Mouse (Mus musculus) CH12.LX (cell line): ENCODE measurements around the gene Ccdc142. TPM values are rescaled to one million over a fixed set of nuclear protein-coding genes. Genes with fewer than 3 reads are reported as not detected.

ENCODE experiments used
- DNase-seq: peaks from one replicate; pipeline ENCODE4 v3.0.0-alpha.2; 2013; ENCODE audit errors: extremely low read depth
- H3K27ac ChIP-seq: 2 replicates; pipeline ENCODE4 v1.5.1; 2012; ENCODE audit warnings: low read depth, mild to moderate bottlenecking, control low read depth, moderate library complexity; ENCODE audit not compliant: insufficient read depth
- H3K27me3 ChIP-seq: replicated peaks from 2 replicates; pipeline ENCODE3; 2012; ENCODE audit warnings: inconsistent platforms
- H3K36me3 ChIP-seq, 2 experiments: replicated peaks in 1 of 2; 2 replicates each; pipeline versions ENCODE3 to v1.6.1; 2012; ENCODE audit warnings: inconsistent platforms in 1 of 2, low read length in 1 of 2, mild to moderate bottlenecking in 1 of 2, mixed read lengths in 1 of 2, moderate library complexity in 1 of 2; ENCODE audit not compliant: control insufficient read depth in 1 of 2, insufficient read depth in 1 of 2
- H3K4me1 ChIP-seq, 2 experiments: 2 replicates each; pipeline ENCODE4 v1.6.1; 2012; ENCODE audit warnings: inconsistent platforms in 1 of 2, moderate library complexity in 1 of 2; ENCODE audit not compliant: insufficient read depth in 2 of 2, control insufficient read depth in 1 of 2
- H3K4me2 ChIP-seq: 2 replicates; pipeline ENCODE4 v1.6.1; 2012; ENCODE audit warnings: low read depth, mild to moderate bottlenecking, control low read depth; ENCODE audit not compliant: poor library complexity, insufficient read depth, severe bottlenecking
- H3K4me3 ChIP-seq, 3 experiments: fragments of 150-350 bp in 1 of 3; sonication (generic) in 1 of 3; replicated peaks in 1 of 3; 2 replicates each; pipeline versions ENCODE3 to v1.5.1; 2011 to 2012; ENCODE audit warnings: low read depth in 2 of 3, low read length in 2 of 3, mild to moderate bottlenecking in 2 of 3, moderate library complexity in 2 of 3, control low read depth in 1 of 3, improper control_type of control experiment in 1 of 3, inconsistent platforms in 1 of 3, mixed read lengths in 1 of 3; ENCODE audit not compliant: poor library complexity in 1 of 3
- H3K79me2 ChIP-seq: replicated peaks from 2 replicates; pipeline ENCODE4 v1.6.1; 2012; ENCODE audit warnings: mild to moderate bottlenecking, moderate library complexity; ENCODE audit not compliant: control insufficient read depth, poor library complexity, insufficient read depth, severe bottlenecking; ENCODE audit errors: extremely low read depth
- H3K9ac ChIP-seq: 2 replicates; pipeline ENCODE4 v1.6.1; 2012; ENCODE audit warnings: low read depth, mild to moderate bottlenecking, control low read depth, moderate library complexity; ENCODE audit not compliant: insufficient read depth
- H3K9me3 ChIP-seq: replicated peaks from 2 replicates; pipeline ENCODE3; 2012; ENCODE audit warnings: low read length, inconsistent platforms, mixed read lengths
- BHLHE40 ChIP-seq: IDR thresholded peaks from 2 replicates; pipeline ENCODE4 v1.6.1; 2011; ENCODE audit warnings: mild to moderate bottlenecking, low read depth, low read length, improper control_type of control experiment
- CHD2 ChIP-seq: IDR thresholded peaks from 2 replicates; pipeline ENCODE4 v1.6.1; 2011; ENCODE audit warnings: low read length, improper control_type of control experiment
- CTCF ChIP-seq, 2 experiments: IDR thresholded peaks in 1 of 2; conservative IDR thresholded peaks in 1 of 2; 2 replicates each; pipeline ENCODE4 v1.5.1; 2011 to 2012; ENCODE audit warnings: low read depth in 2 of 2, low read length in 2 of 2, improper control_type of control experiment in 1 of 2, inconsistent platforms in 1 of 2, mild to moderate bottlenecking in 1 of 2, moderate library complexity in 1 of 2
- E2F4 ChIP-seq: IDR thresholded peaks from 2 replicates; pipeline ENCODE4 v1.6.1; 2011; ENCODE audit warnings: low read depth, low read length, improper control_type of control experiment; ENCODE audit not compliant: insufficient replicate concordance
- ELF1 ChIP-seq: IDR thresholded peaks from 2 replicates; pipeline ENCODE4 v1.6.1; 2014; ENCODE audit warnings: low read depth, mild to moderate bottlenecking, inconsistent platforms, low read length, improper control_type of control experiment
- HCFC1 ChIP-seq: IDR thresholded peaks from 2 replicates; pipeline ENCODE4 v1.6.1; 2012; ENCODE audit warnings: low read depth, mild to moderate bottlenecking, inconsistent platforms, low read length, improper control_type of control experiment
- JUND ChIP-seq: conservative IDR thresholded peaks from 2 replicates; pipeline ENCODE4 v1.6.1; 2011; ENCODE audit warnings: low read depth, low read length, improper control_type of control experiment
- KAT2A ChIP-seq: IDR thresholded peaks from 2 replicates; pipeline ENCODE4 v1.6.1; 2012; ENCODE audit warnings: low read length, improper control_type of control experiment, inconsistent platforms; ENCODE audit not compliant: insufficient replicate concordance
- MAFK ChIP-seq: IDR thresholded peaks from 2 replicates; pipeline ENCODE4 v1.6.1; 2011; ENCODE audit warnings: low read length, improper control_type of control experiment; ENCODE audit not compliant: insufficient replicate concordance
- MAZ ChIP-seq: IDR thresholded peaks from 2 replicates; pipeline ENCODE4 v1.6.1; 2012; ENCODE audit warnings: low read depth, mild to moderate bottlenecking, inconsistent platforms, low read length, improper control_type of control experiment, moderate library complexity
- MEF2A ChIP-seq: IDR thresholded peaks from 2 replicates; pipeline ENCODE4 v1.6.1; 2014; ENCODE audit warnings: low read depth, mild to moderate bottlenecking, inconsistent platforms, low read length, improper control_type of control experiment, borderline replicate concordance
- MXI1 ChIP-seq: IDR thresholded peaks from 2 replicates; pipeline ENCODE4 v1.6.1; 2011; ENCODE audit warnings: mild to moderate bottlenecking, low read depth, low read length, improper control_type of control experiment
- NELFE ChIP-seq: IDR thresholded peaks from 2 replicates; pipeline ENCODE4 v1.6.1; 2011; ENCODE audit warnings: low read depth, low read length, improper control_type of control experiment
- PAX5 ChIP-seq: IDR thresholded peaks from 2 replicates; pipeline ENCODE4 v1.6.1; 2012; ENCODE audit warnings: low read length, inconsistent platforms, mixed read lengths
- POLR2A ChIP-seq: IDR thresholded peaks from 2 replicates; pipeline ENCODE4 v1.6.1; 2011; ENCODE audit warnings: low read depth, mild to moderate bottlenecking, improper control_type of control experiment, low read length
- POLR2AphosphoS2 ChIP-seq: IDR thresholded peaks from 2 replicates; pipeline ENCODE4 v1.6.1; 2011; ENCODE audit warnings: low read depth, low read length, improper control_type of control experiment
- RAD21 ChIP-seq: IDR thresholded peaks from 2 replicates; pipeline ENCODE4 v1.6.1; 2011; ENCODE audit warnings: low read depth, mild to moderate bottlenecking, low read length, improper control_type of control experiment, moderate library complexity
- SIN3A ChIP-seq: IDR thresholded peaks from 2 replicates; pipeline ENCODE4 v1.6.1; 2012; ENCODE audit warnings: low read length, improper control_type of control experiment, inconsistent platforms
- SMC3 ChIP-seq: IDR thresholded peaks from 2 replicates; pipeline ENCODE4 v1.6.1; 2011; ENCODE audit warnings: low read depth, low read length, improper control_type of control experiment
- TBP ChIP-seq: conservative IDR thresholded peaks from 2 replicates; pipeline ENCODE4 v1.6.1; 2011; ENCODE audit warnings: low read depth, low read length, improper control_type of control experiment
- TCF12 ChIP-seq: IDR thresholded peaks from 2 replicates; pipeline ENCODE4 v1.6.1; 2014; ENCODE audit warnings: low read depth, mild to moderate bottlenecking, inconsistent platforms, low read length, improper control_type of control experiment
- USF1 ChIP-seq: IDR thresholded peaks from 2 replicates; pipeline ENCODE4 v1.6.1; 2014; ENCODE audit warnings: low read depth, mild to moderate bottlenecking, inconsistent platforms, low read length, improper control_type of control experiment
- ZNF384 ChIP-seq: IDR thresholded peaks from 2 replicates; pipeline ENCODE4 v1.6.1; 2012; ENCODE audit warnings: low read depth, low read length, improper control_type of control experiment, inconsistent platforms
- dilution Hi-C: fragments of 300-500 bp; cut with MboI; formaldehyde crosslinking; loops from 2 replicates; pipeline ENCODE4 v1.14.3; 2020; ENCODE audit warnings: low sequenced_read_pairs; ENCODE audit not compliant: extremely low pct_unique_long_range_greater_than_20kb, extremely low pct_ligation_motif_present
- in situ Hi-C: fragments of 300-500 bp; cut with MboI; formaldehyde crosslinking; loops from 3 replicates; pipeline ENCODE4 v1.14.3; 2019; ENCODE audit warnings: low sequenced_read_pairs, low pct_ligation_motif_present, low pct_unique_long_range_greater_than_20kb, mixed read lengths
- polyA plus RNA-seq: library from polyadenylated mRNA; unstranded; fragments of >175 nt; gene quantifications from 2 replicates; pipeline ENCODE4 v1.2.1, GENCODE M21; 2012; ENCODE audit warnings: low read depth; ENCODE audit not compliant: insufficient read length
- total RNA-seq, 2 experiments: library from RNA; depleted of rRNA; stranded (reverse); fragments of 300-350 nt in 1 of 2; fragments of >200 nt in 1 of 2; gene quantifications; 2 replicates each; pipeline ENCODE4 v1.2.3; 2012 to 2014

The Ccdc142 gene
- total and polyA plus RNA-seq, 3 experiments: 0.38 to 3.1 (median 1.7) TPM

- Histone ChIP-seq H3K36me3 (peaks cover 12 to 24% of the 10 kb centered on the region in 2 experiments), H3K4me3 (no peak overlapping the region), H3K79me2 (no peaks in the 10 kb centered on the region), H3K4me2 (no peak overlapping the region), H3K27ac (no peak overlapping the region), H3K9me3 (no peaks in the 10 kb centered on the region), H3K4me1 (peaks cover 15 to 29% of the 10 kb centered on the region in 2 experiments), H3K9ac (no peak overlapping the region), H3K27me3 (no peaks in the 10 kb centered on the region)
- dilution Hi-C loops: no loop called here
- TF ChIP-seq CHD2: no peak
- TF ChIP-seq HCFC1: no peak
- no peak for TF ChIP-seq NELFE
- no peak for TF ChIP-seq TBP
- no peak for TF ChIP-seq PAX5
- no peak for TF ChIP-seq JUND
- in situ Hi-C loops: no loop called here
- no peak for DNase-seq
Measured at GRCm38 (mm10) chr6:83153485-83153884, 52.1 kb downstream of the Ccdc142 start.

DNA sequence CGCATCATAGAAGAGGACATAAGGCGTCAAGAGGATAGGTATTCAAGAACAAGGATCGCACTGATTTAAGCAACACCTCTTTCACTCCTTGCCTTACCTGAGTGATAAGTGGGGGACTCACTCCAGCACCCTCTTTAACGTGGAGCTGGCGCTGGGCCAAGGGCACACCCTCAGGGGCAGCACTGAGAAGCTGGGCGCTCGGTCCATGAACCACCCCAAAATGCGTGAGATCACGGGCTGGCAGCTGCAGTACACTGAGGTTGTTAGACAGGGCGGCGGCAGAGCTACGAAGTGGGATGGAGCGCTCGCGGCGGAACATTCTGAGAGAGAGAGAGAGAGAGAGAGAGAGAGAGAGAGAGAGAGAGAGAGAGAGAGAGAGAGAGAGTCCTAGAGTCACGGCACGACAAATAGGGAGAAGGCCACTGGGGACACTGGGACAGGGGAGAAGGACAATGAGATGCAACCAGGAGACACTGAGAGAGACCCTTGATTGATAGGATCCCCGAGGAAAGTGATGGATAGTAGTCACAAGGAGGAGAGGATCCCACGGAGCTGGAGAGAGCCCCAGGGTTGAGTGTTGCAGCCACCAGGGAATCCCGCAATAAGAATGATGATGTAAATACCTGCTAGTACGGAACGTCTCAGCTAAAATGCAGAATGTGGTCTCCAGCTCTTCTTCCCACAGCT is 54.3 kb downstream of the Ccdc142 start:
- Histone ChIP-seq H3K27ac (no peak overlapping the region), H3K36me3 (peaks cover 12 to 18% of the 10 kb centered on the region in 2 experiments), H3K4me3 (peak overlapping the region; percentile 58 to 72 (median 62)), H3K9me3 (no peaks in the 10 kb centered on the region), H3K4me1 (peaks cover 15 to 30% of the 10 kb centered on the region in 2 experiments), H3K4me2 (peak overlapping the region; percentile 80), H3K79me2 (no peaks in the 10 kb centered on the region), H3K9ac (peak overlapping the region; percentile 51), H3K27me3 (no peaks in the 10 kb centered on the region)
- in situ Hi-C loops: loop anchor here (5.0 kb wide), 2 partner anchors 38 to 163 kb away; partner anchors contain the start of gene Mogs
- dilution Hi-C loops: no loop called here
- no peak for DNase-seq
- TF ChIP-seq E2F4: no peak
- no peak for TF ChIP-seq CHD2
- no peak for TF ChIP-seq MAZ
- no peak for TF ChIP-seq POLR2AphosphoS2
- TF ChIP-seq CTCF (conservative IDR thresholded peaks at IDR 0.05 in 1 of 2, IDR thresholded peaks at IDR 0.05 in 1 of 2; ENCODE audit: low read depth in 2 of 2, low read length in 2 of 2): no peak
- no peak for TF ChIP-seq SIN3A
- no peak for TF ChIP-seq SMC3
- no peak for TF ChIP-seq KAT2A
- no peak for TF ChIP-seq USF1
- no peak for TF ChIP-seq BHLHE40
- TF ChIP-seq POLR2A: no peak
- no peak for TF ChIP-seq NELFE
- no peak for TF ChIP-seq MEF2A
- TF ChIP-seq RAD21: no peak
- TF ChIP-seq MXI1: no peak
- TF ChIP-seq MAFK: no peak
- TF ChIP-seq TBP: no peak
- no peak for TF ChIP-seq TCF12
- TF ChIP-seq ELF1: no peak
- no peak for TF ChIP-seq ZNF384
